Mouse (Mus musculus): ENCODE data around the gene Anks1. TPM values are rescaled to one million over a fixed set of nuclear protein-coding genes. Genes with fewer than 3 reads are reported as not detected.

Gene Anks1
- polyA plus RNA-seq, 1 experiment from 2014 or later = 46.9 TPM

GRCm38 (mm10) chr17:27966508-27967021 lies 57.5 kb downstream of the Anks1 start:
- Histone ChIP-seq H3K9me3 (ENCODE audit: control insufficient read depth, low read length) (no peaks in the 10 kb centered on the region), H3K4me2 (ENCODE audit: low read depth) (no peak overlapping the region), H3K27ac (ENCODE audit: low read depth, low read length) (no peak overlapping the region), H3K4me3 (ENCODE audit: low read depth, low read length) (no peak overlapping the region), H3K4me1 (ENCODE audit: control insufficient read depth, insufficient read depth, low read length) (no peaks in the 10 kb centered on the region), H3K27me3 (ENCODE audit: control insufficient read depth, insufficient read depth, low read length) (no peaks in the 10 kb centered on the region), H3K36me3 (ENCODE audit: control insufficient read depth, insufficient read depth, low read length) (no peaks in the 10 kb centered on the region), H3K9ac (ENCODE audit: low read length) (no peak overlapping the region)
- DNase-seq (ENCODE audit: low spot score) = no peak
- 90% methylated on average over 11 of the region's 11 CpGs for WGBS
- no peak for ATAC-seq (ENCODE audit: insufficient read depth, low FRiP score, low TSS enrichment)

- ATAC-seq (ENCODE audit: insufficient read depth, low FRiP score, low TSS enrichment) = no peak
- Histone ChIP-seq H3K4me1 (ENCODE audit: control insufficient read depth, insufficient read depth, low read length) (no peaks in the 10 kb centered on the region), H3K4me3 (ENCODE audit: low read depth, low read length) (no peak overlapping the region), H3K27ac (ENCODE audit: low read depth, low read length) (no peak overlapping the region), H3K4me2 (ENCODE audit: low read depth) (no peak overlapping the region), H3K9me3 (ENCODE audit: control insufficient read depth, low read length) (no peaks in the 10 kb centered on the region), H3K36me3 (ENCODE audit: control insufficient read depth, insufficient read depth, low read length) (no peaks in the 10 kb centered on the region), H3K9ac (ENCODE audit: low read length) (no peak overlapping the region), H3K27me3 (ENCODE audit: control insufficient read depth, insufficient read depth, low read length) (no peaks in the 10 kb centered on the region)
- no peak for DNase-seq (ENCODE audit: low spot score)
- WGBS = 89% methylated on average over 7 of the region's 7 CpGs
Observed at GRCm38 (mm10) chr17:27967529-27967928, 58.4 kb downstream of the Anks1 start.

- Histone ChIP-seq H3K9me3 (ENCODE audit: control insufficient read depth, low read length) (no peaks in the 10 kb centered on the region), H3K4me1 (ENCODE audit: control insufficient read depth, insufficient read depth, low read length) (no peaks in the 10 kb centered on the region), H3K27me3 (ENCODE audit: control insufficient read depth, insufficient read depth, low read length) (no peaks in the 10 kb centered on the region), H3K27ac (ENCODE audit: low read depth, low read length) (no peak overlapping the region), H3K4me3 (ENCODE audit: low read depth, low read length) (no peak overlapping the region), H3K9ac (ENCODE audit: low read length) (no peak overlapping the region), H3K4me2 (ENCODE audit: low read depth) (no peak overlapping the region), H3K36me3 (ENCODE audit: control insufficient read depth, insufficient read depth, low read length) (no peaks in the 10 kb centered on the region)
- WGBS = 90% methylated on average over 9 of the region's 9 CpGs
- ATAC-seq (ENCODE audit: insufficient read depth, low FRiP score, low TSS enrichment) = no peak
- DNase-seq (ENCODE audit: low spot score) = no peak
Observed at GRCm38 (mm10) chr17:27968033-27968750, 59.1 kb downstream of the Anks1 start.

- H3K9ac ChIP-seq (ENCODE audit: low read length) = no peak overlapping the region
- no peak overlapping the region for H3K4me2 ChIP-seq (ENCODE audit: low read depth)
- DNase-seq (ENCODE audit: low spot score) = no peak
- H3K4me3 ChIP-seq (ENCODE audit: low read depth, low read length) = no peak overlapping the region
- no peaks in the 10 kb centered on the region for H3K36me3 ChIP-seq (ENCODE audit: control insufficient read depth, insufficient read depth, low read length)
- 97% methylated on average over 5 of the region's 5 CpGs for WGBS
- no peaks in the 10 kb centered on the region for H3K27me3 ChIP-seq (ENCODE audit: control insufficient read depth, insufficient read depth, low read length)
- H3K27ac ChIP-seq (ENCODE audit: low read depth, low read length) = no peak overlapping the region
- no peaks in the 10 kb centered on the region for H3K4me1 ChIP-seq (ENCODE audit: control insufficient read depth, insufficient read depth, low read length)
- no peaks in the 10 kb centered on the region for H3K9me3 ChIP-seq (ENCODE audit: control insufficient read depth, low read length)
- no peak for ATAC-seq (ENCODE audit: insufficient read depth, low FRiP score, low TSS enrichment)
Observed at GRCm38 (mm10) chr17:27968903-27969302, 59.8 kb downstream of the Anks1 start.

- no peaks in the 10 kb centered on the region for H3K4me1 ChIP-seq (ENCODE audit: control insufficient read depth, insufficient read depth, low read length)
- H3K9ac ChIP-seq (ENCODE audit: low read length) = no peak overlapping the region
- 83% methylated on average over 8 of the region's 8 CpGs for WGBS
- H3K9me3 ChIP-seq (ENCODE audit: control insufficient read depth, low read length) = no peaks in the 10 kb centered on the region
- no peaks in the 10 kb centered on the region for H3K36me3 ChIP-seq (ENCODE audit: control insufficient read depth, insufficient read depth, low read length)
- ATAC-seq (ENCODE audit: insufficient read depth, low FRiP score, low TSS enrichment) (no peak), DNase-seq (ENCODE audit: low spot score) (peak; percentile 28)
- no peak overlapping the region for H3K4me2 ChIP-seq (ENCODE audit: low read depth)
- H3K27me3 ChIP-seq (ENCODE audit: control insufficient read depth, insufficient read depth, low read length) = no peaks in the 10 kb centered on the region
- H3K4me3 ChIP-seq (ENCODE audit: low read depth, low read length) = no peak overlapping the region
- H3K27ac ChIP-seq (ENCODE audit: low read depth, low read length) = no peak overlapping the region
Observed at GRCm38 (mm10) chr17:27969365-27969764, 60.3 kb downstream of the Anks1 start.

- no peak overlapping the region for H3K4me2 ChIP-seq (ENCODE audit: low read depth)
- H3K9ac ChIP-seq (ENCODE audit: low read length) = no peak overlapping the region
- no peaks in the 10 kb centered on the region for H3K36me3 ChIP-seq (ENCODE audit: control insufficient read depth, insufficient read depth, low read length)
- no peaks in the 10 kb centered on the region for H3K4me1 ChIP-seq (ENCODE audit: control insufficient read depth, insufficient read depth, low read length)
- 74% methylated on average over 5 of the region's 5 CpGs for WGBS
- H3K27me3 ChIP-seq (ENCODE audit: control insufficient read depth, insufficient read depth, low read length) = no peaks in the 10 kb centered on the region
- H3K4me3 ChIP-seq (ENCODE audit: low read depth, low read length) = no peak overlapping the region
- DNase-seq (ENCODE audit: low spot score) (no peak), ATAC-seq (ENCODE audit: insufficient read depth, low FRiP score, low TSS enrichment) (no peak)
- no peak overlapping the region for H3K27ac ChIP-seq (ENCODE audit: low read depth, low read length)
- H3K9me3 ChIP-seq (ENCODE audit: control insufficient read depth, low read length) = no peaks in the 10 kb centered on the region
Observed at GRCm38 (mm10) chr17:27969896-27970295, 60.8 kb downstream of the Anks1 start.

GRCm38 (mm10) chr17:27970305-27970704 lies 61.2 kb downstream of the Anks1 start:
- H3K4me3 ChIP-seq (ENCODE audit: low read depth, low read length) = no peak overlapping the region
- ATAC-seq (ENCODE audit: insufficient read depth, low FRiP score, low TSS enrichment) (no peak), DNase-seq (ENCODE audit: low spot score) (no peak)
- H3K27ac ChIP-seq (ENCODE audit: low read depth, low read length) = no peak overlapping the region
- H3K27me3 ChIP-seq (ENCODE audit: control insufficient read depth, insufficient read depth, low read length) = no peaks in the 10 kb centered on the region
- H3K36me3 ChIP-seq (ENCODE audit: control insufficient read depth, insufficient read depth, low read length) = no peaks in the 10 kb centered on the region
- H3K4me1 ChIP-seq (ENCODE audit: control insufficient read depth, insufficient read depth, low read length) = no peaks in the 10 kb centered on the region
- no peak overlapping the region for H3K9ac ChIP-seq (ENCODE audit: low read length)
- no peaks in the 10 kb centered on the region for H3K9me3 ChIP-seq (ENCODE audit: control insufficient read depth, low read length)
- 86% methylated on average over 5 of the region's 5 CpGs for WGBS
- H3K4me2 ChIP-seq (ENCODE audit: low read depth) = no peak overlapping the region

- Histone ChIP-seq H3K4me3 (ENCODE audit: low read depth, low read length) (no peak overlapping the region), H3K36me3 (ENCODE audit: control insufficient read depth, insufficient read depth, low read length) (no peaks in the 10 kb centered on the region; the same call in 1 of the 2 replicates), H3K9me3 (ENCODE audit: control insufficient read depth, low read length) (no peaks in the 10 kb centered on the region), H3K4me2 (ENCODE audit: low read depth) (no peak overlapping the region), H3K9ac (ENCODE audit: low read length) (no peak overlapping the region), H3K27ac (ENCODE audit: low read depth, low read length) (no peak overlapping the region), H3K4me1 (ENCODE audit: control insufficient read depth, insufficient read depth, low read length) (no peaks in the 10 kb centered on the region), H3K27me3 (ENCODE audit: control insufficient read depth, insufficient read depth, low read length) (no peaks in the 10 kb centered on the region)
- WGBS = 94% methylated on average over 9 of the region's 9 CpGs
- DNase-seq (ENCODE audit: low spot score) (no peak), ATAC-seq (ENCODE audit: insufficient read depth, low FRiP score, low TSS enrichment) (no peak)
Observed at GRCm38 (mm10) chr17:27971496-27971895, 62.4 kb downstream of the Anks1 start.

- no peak overlapping the region for H3K27ac ChIP-seq (ENCODE audit: low read depth, low read length)
- DNase-seq (ENCODE audit: low spot score) = no peak
- no peak overlapping the region for H3K9ac ChIP-seq (ENCODE audit: low read length)
- no peaks in the 10 kb centered on the region for H3K27me3 ChIP-seq (ENCODE audit: control insufficient read depth, insufficient read depth, low read length)
- no peaks in the 10 kb centered on the region for H3K4me1 ChIP-seq (ENCODE audit: control insufficient read depth, insufficient read depth, low read length)
- H3K36me3 ChIP-seq (ENCODE audit: control insufficient read depth, insufficient read depth, low read length) = peaks cover 3% of the 10 kb centered on the region
- no peak overlapping the region for H3K4me2 ChIP-seq (ENCODE audit: low read depth)
- no peak for ATAC-seq (ENCODE audit: insufficient read depth, low FRiP score, low TSS enrichment)
- no peaks in the 10 kb centered on the region for H3K9me3 ChIP-seq (ENCODE audit: control insufficient read depth, low read length)
- H3K4me3 ChIP-seq (ENCODE audit: low read depth, low read length) = no peak overlapping the region
- 89% methylated on average over 4 of the region's 4 CpGs for WGBS
Observed at GRCm38 (mm10) chr17:27973337-27973736, 64.2 kb downstream of the Anks1 start.

Measured in neural tube, embryonic 11.5 days (tissue).